24 mouse cellular contexts compared by ENCODE assay signal in genomic region chr6:65564657-65565039, GRCm38 (mm10). TPM values are rescaled to one million over a fixed set of nuclear protein-coding genes. Genes with fewer than 3 reads are reported as not detected.
DNase-seq lines count a peak whose midpoint lies in the region; ATAC-seq and TF ChIP-seq lines count a peak whose summit lies in the region.
"Had no signal": no experiment of that assay in that cellular context is flagged by ENCODE, and none has a peak within 500 bp of the region (broad histone marks: within the 10 kb centered on the region; RNA-seq: fewer than 3 reads in every experiment).

No protein-coding gene starts in this region.

- H3K9ac ChIP-seq in CH12.LX (ENCODE audit: insufficient read depth, low read depth) = peak overlapping the region; percentile 50
- H3K9ac ChIP-seq: forebrain, embryonic 12.5 days; limb, embryonic 13.5 days; liver, embryonic 13.5 days; lung, embryonic 14.5 days; midbrain, embryonic 13.5 days; neural tube, embryonic 13.5 days had no signal

- DNase-seq in left cerebral cortex, adult 2 months (ENCODE audit: extremely low spot score in 1 of 2, low spot score in 2 of 2) = no peak
- no peak for DNase-seq in left cerebral cortex, postnatal 4 days
- DNase-seq in CH12.LX (ENCODE audit: extremely low read depth) = peak; percentile 84
- peak; percentile 10 for DNase-seq in splenic B cell, adult 2 months (ENCODE audit: low read depth, low spot score)
- no peak for DNase-seq in ovary, postnatal 14 days (ENCODE audit: low spot score)
- DNase-seq in right cerebral cortex, postnatal 4 days = no peak
- DNase-seq in limb, embryonic 10.5 days (ENCODE audit: low spot score) = no peak
- DNase-seq: cerebellum, adult 2 months; cerebellum, postnatal 36 days; gastrocnemius, postnatal 10 days; kidney, postnatal 36 days; liver, embryonic 13.5 days; lung, embryonic 14.5 days; lung, postnatal 4 days; spleen, adult 18-20 months had no signal

- peak; percentile 66 for ATAC-seq in granulocyte monocyte progenitor cell, adult 5-6 weeks (replicated peaks; ENCODE audit: poor library complexity, severe bottlenecking)
- ATAC-seq: midbrain, embryonic 13.5 days had no signal

- TF ChIP-seq POLR2A in CH12.LX (IDR thresholded peaks at IDR 0.05; ENCODE audit: low read depth, low read length) = no peak; the same call in 1 of the 2 replicates

- H3K4me3 ChIP-seq in left cerebral cortex, adult 2 months = no peak overlapping the region
- H3K4me3 ChIP-seq in CH12.LX (replicated peaks in 1 of 3; ENCODE audit: low read depth in 2 of 3, low read length in 2 of 3, poor library complexity in 1 of 3) = peak overlapping the region in 1 of 3 experiments; percentile 11
- no peak overlapping the region for H3K4me3 ChIP-seq in limb, embryonic 10.5 days
- H3K4me3 ChIP-seq: forebrain, embryonic 12.5 days; hindbrain, embryonic 10.5 days; limb, embryonic 13.5 days; liver, embryonic 13.5 days; midbrain, embryonic 13.5 days; neural tube, embryonic 13.5 days had no signal

- no peaks in the 10 kb centered on the region for H3K9me3 ChIP-seq in CH12.LX (replicated peaks; ENCODE audit: low read length)
- H3K9me3 ChIP-seq in limb, embryonic 10.5 days (replicated peaks) = no peaks in the 10 kb centered on the region
- H3K9me3 ChIP-seq: forebrain, embryonic 12.5 days; hindbrain, embryonic 10.5 days; limb, embryonic 13.5 days; liver, embryonic 13.5 days; midbrain, embryonic 13.5 days; neural tube, embryonic 13.5 days had no signal

- H3K79me2 ChIP-seq in CH12.LX (replicated peaks; ENCODE audit: control insufficient read depth, extremely low read depth, insufficient read depth, poor library complexity, severe bottlenecking) = no peaks in the 10 kb centered on the region

- H3K4me2 ChIP-seq in CH12.LX (ENCODE audit: insufficient read depth, low read depth, poor library complexity, severe bottlenecking) = peak overlapping the region; percentile 54
- H3K4me2 ChIP-seq: forebrain, embryonic 12.5 days; limb, embryonic 13.5 days; liver, embryonic 13.5 days; lung, embryonic 14.5 days; midbrain, embryonic 13.5 days; neural tube, embryonic 13.5 days had no signal

- in situ Hi-C loops in CH12.LX (cut with MboI; ENCODE audit: low pct_ligation_motif_present, low pct_unique_long_range_greater_than_20kb, low sequenced_read_pairs) = loop anchor here (5.0 kb wide), 1 partner anchor 52 kb away; no protein-coding TSS in a partner anchor

- no peak; the same call in 1 of the 2 replicates for TF ChIP-seq RAD21 in CH12.LX (IDR thresholded peaks at IDR 0.05; ENCODE audit: low read depth, low read length)

- dilution Hi-C loops in CH12.LX (cut with MboI; ENCODE audit: extremely low pct_ligation_motif_present, extremely low pct_unique_long_range_greater_than_20kb, low sequenced_read_pairs) = no loop called here

- H3K27ac ChIP-seq in left cerebral cortex, adult 2 months = peak overlapping the region; percentile 40; the same call in 1 of the 2 replicates
- H3K27ac ChIP-seq in CH12.LX (ENCODE audit: insufficient read depth, low read depth) = peak overlapping the region; percentile 99
- H3K27ac ChIP-seq in limb, embryonic 10.5 days = no peak overlapping the region
- H3K27ac ChIP-seq: forebrain, embryonic 12.5 days; hindbrain, embryonic 10.5 days; limb, embryonic 13.5 days; liver, embryonic 13.5 days; midbrain, embryonic 13.5 days; neural tube, embryonic 13.5 days had no signal

- no peaks in the 10 kb centered on the region for H3K36me3 ChIP-seq in CH12.LX (replicated peaks in 1 of 2; ENCODE audit: control insufficient read depth in 1 of 2, insufficient read depth in 1 of 2, low read length in 1 of 2)
- no peaks in the 10 kb centered on the region for H3K36me3 ChIP-seq in splenic B cell, adult 2 months (ENCODE audit: control insufficient read depth, insufficient read depth, low read length, poor library complexity, severe bottlenecking)
- no peaks in the 10 kb centered on the region for H3K36me3 ChIP-seq in limb, embryonic 10.5 days
- H3K36me3 ChIP-seq: forebrain, embryonic 12.5 days; hindbrain, embryonic 10.5 days; limb, embryonic 13.5 days; liver, embryonic 13.5 days; midbrain, embryonic 13.5 days; neural tube, embryonic 13.5 days had no signal

- no peaks in the 10 kb centered on the region for H3K27me3 ChIP-seq in CH12.LX (replicated peaks)
- no peaks in the 10 kb centered on the region for H3K27me3 ChIP-seq in splenic B cell, adult 2 months (ENCODE audit: control insufficient read depth, insufficient read depth, low read length, poor library complexity, severe bottlenecking)
- no peaks in the 10 kb centered on the region for H3K27me3 ChIP-seq in limb, embryonic 10.5 days (ENCODE audit: low read depth, poor library complexity, severe bottlenecking)
- H3K27me3 ChIP-seq: forebrain, embryonic 12.5 days; limb, embryonic 13.5 days; liver, embryonic 13.5 days; midbrain, embryonic 13.5 days; neural tube, embryonic 13.5 days had no signal

- TF ChIP-seq CTCF in left cerebral cortex, adult 2 months (IDR thresholded peaks at IDR 0.05) = no peak
- no peak for TF ChIP-seq CTCF in CH12.LX (conservative IDR thresholded peaks at IDR 0.05 in 1 of 2, IDR thresholded peaks at IDR 0.05 in 1 of 2; ENCODE audit: low read depth in 2 of 2, low read length in 2 of 2)

- 75% methylated on average over 2 of the region's 2 CpGs for WGBS in limb, embryonic 10.5 days

- intact Hi-C loops in left cerebral cortex, adult 2 months (cut with DNase I) = no loop called here
- intact Hi-C loops in left cerebral cortex, postnatal 4 days (cut with DNase I) = no loop called here

- TF ChIP-seq EP300 in CH12.LX (IDR thresholded peaks at IDR 0.05; ENCODE audit: low read length) = peak; percentile 49; the same call in 1 of the 2 replicates

- peaks cover 12 to 45% of the 10 kb centered on the region in 2 experiments; a peak in 3 of 4 replicates for H3K4me1 ChIP-seq in CH12.LX (ENCODE audit: control insufficient read depth in 1 of 2, insufficient read depth in 2 of 2)
- H3K4me1 ChIP-seq in limb, embryonic 10.5 days = no peaks in the 10 kb centered on the region
- H3K4me1 ChIP-seq: forebrain, embryonic 12.5 days; hindbrain, embryonic 10.5 days; limb, embryonic 13.5 days; liver, embryonic 13.5 days; midbrain, embryonic 13.5 days; neural tube, embryonic 13.5 days had no signal

TF ChIP-seq in CH12.LX, 34 proteins besides CTCF, POLR2A, EP300 and RAD21:
- TF ChIP-seq NELFE (IDR thresholded peaks at IDR 0.05; ENCODE audit: low read depth, low read length) (peak; percentile 41; the same call in 1 of the 2 replicates), ELF1 (IDR thresholded peaks at IDR 0.05; ENCODE audit: low read depth, low read length) (peak; percentile 63), RCOR1 (conservative IDR thresholded peaks at IDR 0.05; ENCODE audit: low read depth, low read length) (peak; percentile 77; the same call in 1 of the 2 replicates), MAZ (IDR thresholded peaks at IDR 0.05; ENCODE audit: low read depth, low read length) (peak; percentile 40; the same call in 1 of the 2 replicates), ZNF384 (IDR thresholded peaks at IDR 0.05; ENCODE audit: low read depth, low read length) (no peak), MYC (IDR thresholded peaks at IDR 0.05; ENCODE audit: low read depth, low read length) (peak; percentile 18; the same call in 1 of the 2 replicates), CHD2 (IDR thresholded peaks at IDR 0.05; ENCODE audit: low read length) (peak; percentile 81), SMC3 (IDR thresholded peaks at IDR 0.05; ENCODE audit: low read depth, low read length) (no peak), IRF4 (IDR thresholded peaks at IDR 0.05; ENCODE audit: low read depth, low read length) (peak; percentile 60), KAT2A (IDR thresholded peaks at IDR 0.05; ENCODE audit: insufficient replicate concordance, low read length) (0 out of 2 replicates have a peak, but pooled peaks have one; percentile 9), CHD1 (IDR thresholded peaks at IDR 0.05; ENCODE audit: low read depth, low read length) (peak; percentile 67), POLR2AphosphoS2 (IDR thresholded peaks at IDR 0.05; ENCODE audit: low read depth, low read length) (peak; percentile 78; the same call in 1 of the 2 replicates), MEF2A (IDR thresholded peaks at IDR 0.05; ENCODE audit: borderline replicate concordance, low read depth, low read length) (peak; percentile 10; the same call in 1 of the 2 replicates), JUND (conservative IDR thresholded peaks at IDR 0.05; ENCODE audit: low read depth, low read length) (no peak), TCF12 (IDR thresholded peaks at IDR 0.05; ENCODE audit: low read depth, low read length) (peak; percentile 45; the same call in 1 of the 2 replicates)

RNA-seq across cellular contexts. Expression of gene Tnip3, which starts 39.5 kb away (rescaled TPM):
- not detected for total RNA-seq in left cerebral cortex, adult 2 months (2021)
- not detected for total RNA-seq in left cerebral cortex, postnatal 4 days (2021)
- total RNA-seq in CH12.LX (2012; rRNA removed) = 1.4 and 1.5 TPM in 2 replicates
- 2.1 and 2.5 TPM in 2 replicates for total RNA-seq in CH12.LX (2014; rRNA removed)
- polyA plus RNA-seq in CH12.LX (2012; ENCODE audit: insufficient read length, low read depth) = 2.5 and 2.9 TPM in 2 replicates
- 0.23 TPM in 1 of 2 replicates, not detected in the other for total RNA-seq in granulocyte monocyte progenitor cell, adult 5-6 weeks (2014; fragmentation: Nextera tagmentation)
- 0.30 and 9.4 TPM in 2 replicates for total RNA-seq in granulocyte monocyte progenitor cell, adult 5-6 weeks (2017)
- polyA plus RNA-seq in limb, embryonic 10.5 days (2016; fragmentation: Nextera tagmentation; extraction: Ambion mirVana) = not detected in 2 replicates
- total RNA-seq: ES-E14 had no signal
- polyA plus RNA-seq: cerebellum, adult 2 months; forebrain, embryonic 12.5 days; hindbrain, embryonic 10.5 days; kidney, embryonic 14.5 days; midbrain, embryonic 13.5 days; neural tube, embryonic 13.5 days; stomach, embryonic 14.5 days had no signal

Comparison
In these comparisons a context has a peak if more than half of its experiments do, and no peak if none do; other contexts are left out.
1. DNase-seq: peak in CH12.LX (single experiment) and splenic B cell, adult 2 months (single experiment); none in left cerebral cortex, adult 2 months (0 of 2), left cerebral cortex, postnatal 4 days (single experiment), ovary, postnatal 14 days (single experiment), right cerebral cortex, postnatal 4 days (single experiment) and limb, embryonic 10.5 days (single experiment).